Mouse (Mus musculus) CH12.LX (cell line): Measurements from ENCODE around the gene Plxdc1. TPM values are rescaled to one million over a fixed set of nuclear protein-coding genes. Genes with fewer than 3 reads are reported as not detected.

Experiments
- DNase-seq: peaks from one replicate; pipeline ENCODE4 v3.0.0-alpha.2; 2013; ENCODE audit errors: extremely low read depth
- H3K27ac ChIP-seq: 2 replicates; pipeline ENCODE4 v1.5.1; 2012; ENCODE audit warnings: low read depth, mild to moderate bottlenecking, control low read depth, moderate library complexity; ENCODE audit not compliant: insufficient read depth
- H3K27me3 ChIP-seq: replicated peaks from 2 replicates; pipeline ENCODE3; 2012; ENCODE audit warnings: inconsistent platforms
- H3K36me3 ChIP-seq, 2 experiments: replicated peaks in 1 of 2; 2 replicates each; pipeline versions ENCODE3 to v1.6.1; 2012; ENCODE audit warnings: inconsistent platforms in 1 of 2, low read length in 1 of 2, mild to moderate bottlenecking in 1 of 2, mixed read lengths in 1 of 2, moderate library complexity in 1 of 2; ENCODE audit not compliant: control insufficient read depth in 1 of 2, insufficient read depth in 1 of 2
- H3K4me1 ChIP-seq, 2 experiments: 2 replicates each; pipeline ENCODE4 v1.6.1; 2012; ENCODE audit warnings: inconsistent platforms in 1 of 2, moderate library complexity in 1 of 2; ENCODE audit not compliant: insufficient read depth in 2 of 2, control insufficient read depth in 1 of 2
- H3K4me2 ChIP-seq: 2 replicates; pipeline ENCODE4 v1.6.1; 2012; ENCODE audit warnings: low read depth, mild to moderate bottlenecking, control low read depth; ENCODE audit not compliant: poor library complexity, insufficient read depth, severe bottlenecking
- H3K4me3 ChIP-seq, 3 experiments: fragments of 150-350 bp in 1 of 3; sonication (generic) in 1 of 3; replicated peaks in 1 of 3; 2 replicates each; pipeline versions ENCODE3 to v1.5.1; 2011 to 2012; ENCODE audit warnings: low read depth in 2 of 3, low read length in 2 of 3, mild to moderate bottlenecking in 2 of 3, moderate library complexity in 2 of 3, control low read depth in 1 of 3, improper control_type of control experiment in 1 of 3, inconsistent platforms in 1 of 3, mixed read lengths in 1 of 3; ENCODE audit not compliant: poor library complexity in 1 of 3
- H3K79me2 ChIP-seq: replicated peaks from 2 replicates; pipeline ENCODE4 v1.6.1; 2012; ENCODE audit warnings: mild to moderate bottlenecking, moderate library complexity; ENCODE audit not compliant: control insufficient read depth, poor library complexity, insufficient read depth, severe bottlenecking; ENCODE audit errors: extremely low read depth
- H3K9ac ChIP-seq: 2 replicates; pipeline ENCODE4 v1.6.1; 2012; ENCODE audit warnings: low read depth, mild to moderate bottlenecking, control low read depth, moderate library complexity; ENCODE audit not compliant: insufficient read depth
- H3K9me3 ChIP-seq: replicated peaks from 2 replicates; pipeline ENCODE3; 2012; ENCODE audit warnings: low read length, inconsistent platforms, mixed read lengths
- BHLHE40 ChIP-seq: IDR thresholded peaks from 2 replicates; pipeline ENCODE4 v1.6.1; 2011; ENCODE audit warnings: mild to moderate bottlenecking, low read depth, low read length, improper control_type of control experiment
- CHD1 ChIP-seq: IDR thresholded peaks from 2 replicates; pipeline ENCODE4 v1.6.1; 2012; ENCODE audit warnings: low read depth, low read length, improper control_type of control experiment, inconsistent platforms
- CHD2 ChIP-seq: IDR thresholded peaks from 2 replicates; pipeline ENCODE4 v1.6.1; 2011; ENCODE audit warnings: low read length, improper control_type of control experiment
- CTCF ChIP-seq, 2 experiments: IDR thresholded peaks in 1 of 2; conservative IDR thresholded peaks in 1 of 2; 2 replicates each; pipeline ENCODE4 v1.5.1; 2011 to 2012; ENCODE audit warnings: low read depth in 2 of 2, low read length in 2 of 2, improper control_type of control experiment in 1 of 2, inconsistent platforms in 1 of 2, mild to moderate bottlenecking in 1 of 2, moderate library complexity in 1 of 2
- ELF1 ChIP-seq: IDR thresholded peaks from 2 replicates; pipeline ENCODE4 v1.6.1; 2014; ENCODE audit warnings: low read depth, mild to moderate bottlenecking, inconsistent platforms, low read length, improper control_type of control experiment
- ETS1 ChIP-seq: conservative IDR thresholded peaks from 2 replicates; pipeline ENCODE4 v1.6.1; 2012; ENCODE audit warnings: low read depth, mild to moderate bottlenecking, inconsistent platforms, low read length, improper control_type of control experiment, moderate library complexity
- GABPA ChIP-seq: IDR thresholded peaks from 2 replicates; pipeline ENCODE4 v1.6.1; 2012; ENCODE audit warnings: low read depth, low read length, improper control_type of control experiment, inconsistent platforms; ENCODE audit not compliant: insufficient replicate concordance
- IRF4 ChIP-seq: IDR thresholded peaks from 2 replicates; pipeline ENCODE4 v1.6.1; 2014; ENCODE audit warnings: low read depth, mild to moderate bottlenecking, inconsistent platforms, low read length, improper control_type of control experiment
- KAT2A ChIP-seq: IDR thresholded peaks from 2 replicates; pipeline ENCODE4 v1.6.1; 2012; ENCODE audit warnings: low read length, improper control_type of control experiment, inconsistent platforms; ENCODE audit not compliant: insufficient replicate concordance
- MAFK ChIP-seq: IDR thresholded peaks from 2 replicates; pipeline ENCODE4 v1.6.1; 2011; ENCODE audit warnings: low read length, improper control_type of control experiment; ENCODE audit not compliant: insufficient replicate concordance
- MAX ChIP-seq: IDR thresholded peaks from 2 replicates; pipeline ENCODE4 v1.6.1; 2011; ENCODE audit warnings: low read length, improper control_type of control experiment
- MAZ ChIP-seq: IDR thresholded peaks from 2 replicates; pipeline ENCODE4 v1.6.1; 2012; ENCODE audit warnings: low read depth, mild to moderate bottlenecking, inconsistent platforms, low read length, improper control_type of control experiment, moderate library complexity
- MEF2A ChIP-seq: IDR thresholded peaks from 2 replicates; pipeline ENCODE4 v1.6.1; 2014; ENCODE audit warnings: low read depth, mild to moderate bottlenecking, inconsistent platforms, low read length, improper control_type of control experiment, borderline replicate concordance
- MYC ChIP-seq: IDR thresholded peaks from 2 replicates; pipeline ENCODE4 v1.6.1; 2011; ENCODE audit warnings: low read depth, mild to moderate bottlenecking, improper control_type of control experiment, low read length
- PAX5 ChIP-seq: IDR thresholded peaks from 2 replicates; pipeline ENCODE4 v1.6.1; 2012; ENCODE audit warnings: low read length, inconsistent platforms, mixed read lengths
- POLR2A ChIP-seq: IDR thresholded peaks from 2 replicates; pipeline ENCODE4 v1.6.1; 2011; ENCODE audit warnings: low read depth, mild to moderate bottlenecking, improper control_type of control experiment, low read length
- POLR2AphosphoS2 ChIP-seq: IDR thresholded peaks from 2 replicates; pipeline ENCODE4 v1.6.1; 2011; ENCODE audit warnings: low read depth, low read length, improper control_type of control experiment
- RCOR1 ChIP-seq: conservative IDR thresholded peaks from 2 replicates; pipeline ENCODE4 v1.6.1; 2012; ENCODE audit warnings: low read depth, mild to moderate bottlenecking, inconsistent platforms, low read length, improper control_type of control experiment
- SIN3A ChIP-seq: IDR thresholded peaks from 2 replicates; pipeline ENCODE4 v1.6.1; 2012; ENCODE audit warnings: low read length, improper control_type of control experiment, inconsistent platforms
- SMC3 ChIP-seq: IDR thresholded peaks from 2 replicates; pipeline ENCODE4 v1.6.1; 2011; ENCODE audit warnings: low read depth, low read length, improper control_type of control experiment
- TCF12 ChIP-seq: IDR thresholded peaks from 2 replicates; pipeline ENCODE4 v1.6.1; 2014; ENCODE audit warnings: low read depth, mild to moderate bottlenecking, inconsistent platforms, low read length, improper control_type of control experiment
- ZKSCAN1 ChIP-seq: IDR thresholded peaks from 2 replicates; pipeline ENCODE4 v1.6.1; 2012; ENCODE audit warnings: low read depth, inconsistent platforms, low read length, improper control_type of control experiment, borderline replicate concordance
- ZMIZ1 ChIP-seq: IDR thresholded peaks from 2 replicates; pipeline ENCODE4 v1.6.1; 2012; ENCODE audit warnings: low read depth, mild to moderate bottlenecking, inconsistent platforms, low read length, improper control_type of control experiment
- dilution Hi-C: fragments of 300-500 bp; cut with MboI; formaldehyde crosslinking; loops from 2 replicates; pipeline ENCODE4 v1.14.3; 2020; ENCODE audit warnings: low sequenced_read_pairs; ENCODE audit not compliant: extremely low pct_unique_long_range_greater_than_20kb, extremely low pct_ligation_motif_present
- in situ Hi-C: fragments of 300-500 bp; cut with MboI; formaldehyde crosslinking; loops from 3 replicates; pipeline ENCODE4 v1.14.3; 2019; ENCODE audit warnings: low sequenced_read_pairs, low pct_ligation_motif_present, low pct_unique_long_range_greater_than_20kb, mixed read lengths
- polyA plus RNA-seq: library from polyadenylated mRNA; unstranded; fragments of >175 nt; gene quantifications from 2 replicates; pipeline ENCODE4 v1.2.1, GENCODE M21; 2012; ENCODE audit warnings: low read depth; ENCODE audit not compliant: insufficient read length
- total RNA-seq, 2 experiments: library from RNA; depleted of rRNA; stranded (reverse); fragments of 300-350 nt in 1 of 2; fragments of >200 nt in 1 of 2; gene quantifications; 2 replicates each; pipeline ENCODE4 v1.2.3; 2012 to 2014

Plxdc1 gene
- total and polyA plus RNA-seq, 3 experiments: 0.04 TPM; not detected in 2

DNA sequence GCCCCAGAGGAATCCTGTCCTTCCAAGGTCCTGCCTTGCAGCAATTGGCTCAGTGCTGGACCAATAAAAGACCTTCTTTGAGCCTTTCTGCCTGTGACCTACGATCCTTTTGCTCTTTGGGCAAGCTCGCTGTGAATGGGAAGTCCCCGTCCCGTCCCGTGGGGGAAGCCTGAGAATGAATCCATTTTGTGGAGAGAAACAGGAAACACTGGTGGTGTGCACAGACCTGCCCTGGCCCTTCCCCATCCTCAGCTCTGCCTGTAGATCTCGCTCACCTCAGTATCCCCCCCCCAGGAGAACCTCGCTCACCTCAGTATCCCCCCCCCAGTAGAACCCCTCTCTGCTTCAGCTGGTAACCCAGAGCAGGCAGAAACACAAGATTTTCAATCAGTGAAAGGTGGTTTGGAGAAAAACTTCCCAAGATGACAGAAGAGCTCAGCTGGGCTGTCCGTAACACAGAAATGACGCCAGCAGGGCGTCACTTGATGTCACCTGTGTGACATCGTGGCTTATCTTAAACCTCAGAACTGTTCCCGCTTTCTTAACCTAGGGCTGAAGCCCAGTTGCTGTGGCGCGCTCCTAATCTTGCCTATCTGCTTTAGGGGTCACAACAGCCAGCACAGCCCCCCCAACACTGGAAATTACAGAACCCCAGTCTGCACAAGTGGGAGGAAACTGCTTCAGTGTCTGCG, 43.7 kb downstream of the Plxdc1 start:
- Histone ChIP-seq H3K27ac (peak overlapping the region; percentile 43), H3K27me3 (peaks cover 14% of the 10 kb centered on the region), H3K9me3 (peaks cover 7% of the 10 kb centered on the region), H3K4me2 (peak overlapping the region; percentile 24), H3K36me3 (no peaks in the 10 kb centered on the region), H3K79me2 (no peaks in the 10 kb centered on the region), H3K4me1 (peaks cover 21 to 36% of the 10 kb centered on the region in 2 experiments), H3K4me3 (no peak overlapping the region), H3K9ac (no peak overlapping the region)
- in situ Hi-C loops (no loop called here), dilution Hi-C loops (no loop called here)
- peak; percentile 92 for DNase-seq
- TF ChIP-seq IRF4: peak; percentile 58; the same call in 1 of the 2 replicates
- TF ChIP-seq ELF1: peak; percentile 62; the same call in 1 of the 2 replicates
- TF ChIP-seq MAFK: 0 out of 2 replicates have a peak, but pooled peaks have one; percentile 5
- no peak for TF ChIP-seq KAT2A
- no peak for TF ChIP-seq CTCF (conservative IDR thresholded peaks at IDR 0.05 in 1 of 2, IDR thresholded peaks at IDR 0.05 in 1 of 2; ENCODE audit: low read depth in 2 of 2, low read length in 2 of 2)
- no peak for TF ChIP-seq SMC3
- TF ChIP-seq SIN3A: peak; percentile 70
- no peak for TF ChIP-seq ZKSCAN1
- TF ChIP-seq BHLHE40: peak; percentile 90
- TF ChIP-seq CHD1: no peak
- peak; percentile 20; the same call in 1 of the 2 replicates for TF ChIP-seq CHD2
- TF ChIP-seq ZMIZ1: 0 out of 2 replicates have a peak, but pooled peaks have one; percentile 29
- peak; percentile 91 for TF ChIP-seq RCOR1
- no peak for TF ChIP-seq PAX5
- TF ChIP-seq MYC: peak; percentile 49; the same call in 1 of the 2 replicates
- TF ChIP-seq POLR2A: peak; percentile 41; the same call in 1 of the 2 replicates
- peak; percentile 65; the same call in 1 of the 2 replicates for TF ChIP-seq MAZ
- TF ChIP-seq TCF12: peak; percentile 56; the same call in 1 of the 2 replicates
- TF ChIP-seq MAX: peak; percentile 18; the same call in 1 of the 2 replicates
- TF ChIP-seq POLR2AphosphoS2: no peak
- TF ChIP-seq GABPA: peak; percentile 89
- TF ChIP-seq ETS1: peak; percentile 71
- TF ChIP-seq MEF2A: peak; percentile 55; the same call in 1 of the 2 replicates
